Mouse (Mus musculus) olfactory bulb, adult 2 months (tissue): ENCODE measurements at regions not wholly inside any gene's neighbourhood (a gene's known extent, or its start where the extent isn't known, plus 50 kb on each side); places are given as distances from the start of the nearest gene placed in this dataset.

Source experiments
- CTCF ChIP-seq: fragments of 200-500 bp; IDR thresholded peaks from 2 replicates; pipeline ENCODE4 v1.5.1; 2012; ENCODE audit warnings: low read depth, mild to moderate bottlenecking, low read length, moderate library complexity; ENCODE audit not compliant: insufficient read depth
- POLR2A ChIP-seq: fragments of 200-500 bp; IDR thresholded peaks from 2 replicates; pipeline ENCODE4 v1.6.1; 2012; ENCODE audit warnings: mild to moderate bottlenecking, low read depth, low read length, moderate library complexity; ENCODE audit not compliant: insufficient read depth

DNA sequence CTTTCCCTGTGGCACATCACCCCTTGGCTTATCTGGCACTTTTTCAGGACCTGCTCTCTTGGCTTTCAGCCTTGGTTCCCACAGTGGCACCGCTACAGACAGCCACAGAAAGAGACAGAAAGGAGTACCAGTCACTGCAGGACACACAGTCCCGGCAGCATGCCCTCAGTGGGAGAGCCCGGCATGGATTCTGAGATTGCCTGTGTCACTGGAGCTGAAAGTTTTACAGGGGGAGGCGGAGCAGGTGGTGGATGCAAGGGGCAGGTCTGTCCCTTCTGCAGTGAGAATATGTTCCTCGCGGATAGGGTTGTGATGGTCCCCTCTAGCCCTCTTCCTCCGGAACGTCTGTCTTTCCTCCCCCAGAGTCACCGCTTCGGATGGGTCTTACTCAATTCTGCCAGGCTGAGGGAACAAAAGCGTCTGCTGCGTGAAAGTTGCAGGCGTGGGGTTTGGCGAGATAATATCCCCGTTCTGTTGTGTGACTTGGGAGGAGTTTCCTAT is 162.3 kb upstream of the Fstl4 start:
- TF ChIP-seq POLR2A (no peak), CTCF (no peak)
